Mouse (Mus musculus) layer of hippocampus, adult 9-11 months (tissue): ENCODE results near the gene Fam222b.
A peak's percentile ranks its signal among the peaks of the same experiment; 100 is the strongest.
"Not testable (repeated sequence)": the region's sequence is repeated elsewhere in the genome, so short reads cannot be mapped to it uniquely, and the experiment has no call there.

ENCODE experiments used
- DNase-seq: peaks from one replicate; pipeline ENCODE4 v3.0.0; 2022

The Fam222b gene

DNA sequence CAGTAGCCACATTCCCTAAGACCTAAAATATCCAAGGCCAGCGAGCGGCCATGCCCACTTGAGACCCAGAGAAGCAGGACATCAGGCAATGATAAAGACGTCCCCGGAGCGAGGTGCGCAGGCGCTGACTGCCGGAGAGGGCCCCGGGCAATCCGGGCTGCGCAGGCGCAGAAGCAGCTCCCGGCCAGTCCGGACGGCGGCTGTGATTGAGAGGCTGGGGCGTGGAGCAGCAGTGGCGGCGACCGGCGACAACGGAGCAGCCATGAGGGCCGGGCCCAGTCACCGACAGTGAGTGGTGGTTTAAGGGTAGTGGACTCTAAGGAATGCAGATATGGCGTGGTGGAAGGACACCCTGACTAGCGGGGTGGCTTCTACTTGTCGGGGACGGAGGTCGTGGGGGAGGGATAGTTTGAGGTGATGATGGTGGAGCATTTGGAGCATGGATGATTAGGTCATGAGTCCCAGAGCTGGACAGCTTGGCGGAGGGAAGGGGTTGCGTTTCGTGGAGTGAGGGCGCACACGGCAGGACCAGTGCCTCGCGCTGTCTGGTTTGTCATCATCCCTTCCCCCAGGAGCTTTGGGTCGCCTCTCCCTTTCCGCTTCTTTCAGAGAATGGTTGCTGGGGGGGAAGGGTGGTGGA is at the start of gene Fam222b:
Gene Fam222b, plus strand, starts transcription at position 157 of the 640 bp plus-strand sequence.
- peak; percentile 93 for DNase-seq

DNA sequence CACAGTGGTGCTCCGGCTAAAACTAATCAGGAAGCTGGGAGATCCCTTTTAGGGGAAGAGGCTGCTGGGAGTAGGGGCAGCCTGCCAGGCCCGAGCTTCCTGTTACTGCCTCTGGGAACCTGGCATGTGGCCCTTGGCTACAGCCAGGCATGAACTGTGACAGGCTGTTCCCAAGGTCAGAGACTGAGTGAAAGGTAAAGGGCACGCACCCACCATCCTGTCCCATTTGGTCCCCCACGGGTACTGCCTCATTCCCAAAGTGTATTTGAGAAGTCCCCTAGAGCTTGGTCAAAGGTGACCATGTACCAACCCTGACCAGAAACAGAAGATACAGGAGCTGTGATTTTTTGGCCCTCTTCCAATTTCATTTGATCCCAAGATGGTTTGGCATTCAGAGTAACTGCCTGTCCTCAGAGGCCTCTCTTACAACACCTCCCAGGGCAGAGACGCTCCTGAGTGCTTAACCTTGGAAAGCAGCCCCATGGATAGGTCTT is 49.7 kb upstream of the Fam222b start:
- DNase-seq: peak; percentile 44

DNA sequence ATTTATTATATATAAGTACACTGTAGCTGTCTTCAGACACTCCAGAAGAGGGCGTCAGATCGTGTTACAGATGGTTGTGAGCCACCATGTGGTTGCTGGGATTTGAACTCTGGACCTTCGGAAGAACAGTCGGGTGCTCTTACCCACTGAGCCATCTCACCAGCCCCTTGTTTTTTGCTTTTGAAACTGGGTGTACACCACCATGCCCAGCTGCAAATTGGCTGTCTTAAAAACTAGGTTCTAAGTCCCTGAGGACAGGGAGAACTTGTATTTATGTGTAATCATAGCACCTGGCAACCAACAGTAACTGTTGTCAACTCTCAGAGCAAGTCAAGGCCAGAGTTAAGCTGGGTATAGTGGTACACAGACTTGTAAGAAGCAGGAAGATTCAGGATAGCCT is 45.8 kb upstream of the Fam222b start:
- DNase-seq: not testable (repeated sequence)

DNA sequence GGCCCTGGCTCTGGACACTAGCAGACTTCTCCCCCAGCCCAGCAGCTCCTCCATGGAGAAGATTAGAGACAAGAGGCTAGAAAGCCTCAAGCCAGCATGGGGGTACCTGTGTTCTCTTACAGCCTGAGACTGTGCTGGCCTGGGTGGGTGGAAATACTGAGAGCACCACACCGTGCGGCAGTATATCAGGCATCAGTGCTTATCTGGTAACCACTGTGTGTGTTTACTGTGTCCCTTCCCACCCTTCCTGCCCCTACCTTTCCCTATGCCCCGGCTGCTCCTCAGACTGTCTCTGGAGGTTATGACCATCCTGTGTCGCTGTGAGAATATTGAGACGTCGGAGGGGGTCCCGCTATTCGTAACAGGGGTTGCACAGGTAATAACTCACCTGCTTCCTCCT is 41.4 kb upstream of the Fam222b start:
- DNase-seq: no peak

DNA sequence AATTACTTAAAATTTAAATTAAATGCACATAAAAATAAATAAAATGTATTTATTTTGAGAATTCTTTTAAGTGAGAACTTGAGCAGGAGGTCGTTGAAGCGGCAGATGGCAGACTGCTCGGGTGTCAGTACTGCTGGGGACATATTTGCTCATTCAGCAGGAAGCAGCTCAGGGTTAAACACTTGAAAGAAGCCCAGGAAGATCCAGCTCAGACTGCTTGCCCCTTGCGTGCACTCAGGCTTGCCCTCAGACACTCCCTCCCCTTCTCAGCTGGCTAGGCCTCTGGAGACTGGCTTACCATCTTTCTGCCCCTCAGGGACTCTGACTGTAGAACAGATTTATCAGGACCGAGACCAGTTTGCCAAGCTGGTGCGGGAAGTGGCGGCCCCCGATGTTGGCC is 37.5 kb upstream of the Fam222b start:
- DNase-seq: no peak

DNA sequence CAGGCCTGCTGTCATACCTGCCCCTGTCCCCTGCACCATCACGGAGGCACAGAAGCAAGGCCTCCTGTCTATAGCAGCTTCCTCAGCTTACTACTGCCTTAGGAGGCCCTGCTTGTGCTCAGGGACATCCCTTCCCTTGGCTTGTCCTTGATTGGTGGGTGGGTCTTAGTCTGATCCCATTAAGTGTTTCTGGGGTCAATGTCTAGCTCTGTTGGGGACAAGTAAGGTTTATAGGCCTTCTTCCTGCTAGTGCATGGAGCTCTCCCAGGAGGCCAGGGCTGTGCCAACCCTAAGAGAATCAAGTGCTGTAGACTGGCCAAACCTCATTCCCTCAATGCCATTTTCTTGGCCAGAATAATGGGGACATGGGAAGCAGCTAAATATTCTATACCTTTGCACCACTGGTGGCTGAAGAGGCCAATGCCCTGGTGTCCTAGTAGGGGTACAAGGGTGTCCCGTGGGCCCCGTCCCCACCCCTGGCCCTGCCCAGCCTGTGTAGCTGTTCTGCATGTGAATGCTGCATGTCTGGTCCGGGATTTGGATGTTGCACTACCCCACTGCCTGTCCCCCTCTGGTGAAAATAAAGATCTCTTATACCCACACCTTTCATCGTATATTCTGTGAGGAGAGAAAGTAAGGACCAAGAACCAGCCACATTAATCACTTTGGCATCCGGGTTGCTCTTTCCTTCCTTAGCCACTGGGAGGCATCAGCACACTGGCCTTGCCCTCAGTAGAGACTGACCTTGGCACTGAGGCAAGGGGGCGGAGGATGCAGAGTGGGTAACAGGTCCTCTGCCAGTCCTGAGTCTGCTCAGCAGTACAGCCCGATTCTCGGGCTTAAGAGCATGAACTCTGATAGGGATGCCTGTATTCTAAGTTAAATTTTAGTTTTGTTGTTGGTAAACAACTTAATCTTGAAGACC is 34.4 kb upstream of the Fam222b start:
- DNase-seq: peak; percentile 54

DNA sequence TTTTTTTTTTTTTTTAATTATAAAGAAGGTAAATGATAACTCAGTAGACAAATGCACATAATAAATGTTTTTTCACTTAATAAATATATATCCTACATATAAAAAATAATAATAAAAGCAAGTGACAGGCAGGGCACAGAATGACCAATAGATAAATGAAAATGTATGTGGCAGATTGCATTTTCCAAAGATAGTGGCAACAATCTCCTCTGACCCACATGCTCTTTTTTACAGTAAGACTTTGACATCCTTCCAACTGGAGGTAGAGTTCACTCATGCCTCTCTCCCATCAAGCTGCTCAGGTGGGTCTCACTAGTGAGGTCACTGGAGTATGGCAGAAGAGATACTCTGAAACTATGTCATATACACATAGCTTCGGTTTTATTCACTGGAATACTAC is 31.9 kb upstream of the Fam222b start:
- no peak for DNase-seq

DNA sequence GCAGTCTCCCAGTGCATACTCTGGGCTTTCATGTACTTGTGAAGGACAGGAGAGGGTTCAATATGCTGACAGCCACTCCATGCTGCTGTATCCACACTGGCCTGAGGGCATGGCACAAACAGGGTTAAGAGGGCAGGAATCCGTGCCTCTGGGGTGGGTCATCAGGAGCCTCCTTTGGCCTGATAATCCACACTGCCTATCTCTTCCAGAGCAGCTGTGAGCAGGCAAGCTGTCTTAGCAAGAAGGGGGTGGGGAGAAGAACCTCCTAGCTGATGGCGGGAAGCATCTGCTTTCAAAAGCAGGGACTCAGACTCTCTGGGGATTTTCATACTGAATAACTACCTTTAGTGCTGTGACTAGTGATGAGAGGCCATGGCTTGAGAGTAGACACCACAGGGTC is 28.6 kb upstream of the Fam222b start:
- no peak for DNase-seq

DNA sequence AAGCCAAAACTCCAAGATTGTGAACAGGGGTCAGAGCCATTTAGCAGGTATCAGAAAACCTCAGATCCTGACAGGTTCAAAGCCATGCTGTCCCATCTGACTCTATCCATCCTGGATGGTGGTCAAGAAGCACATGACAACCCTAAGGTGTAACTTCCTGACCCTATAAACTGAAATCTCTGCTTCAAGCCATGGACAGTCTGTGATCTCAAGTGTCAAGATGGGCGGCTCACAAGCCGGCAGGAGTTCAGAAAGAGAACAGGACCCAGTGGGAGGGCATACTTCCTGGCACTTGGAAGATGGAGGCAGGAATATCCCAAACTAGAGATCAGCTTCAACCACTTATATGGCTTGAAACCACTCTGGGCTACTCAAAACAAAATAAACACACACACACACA is 27.8 kb upstream of the Fam222b start:
- no peak for DNase-seq

DNA sequence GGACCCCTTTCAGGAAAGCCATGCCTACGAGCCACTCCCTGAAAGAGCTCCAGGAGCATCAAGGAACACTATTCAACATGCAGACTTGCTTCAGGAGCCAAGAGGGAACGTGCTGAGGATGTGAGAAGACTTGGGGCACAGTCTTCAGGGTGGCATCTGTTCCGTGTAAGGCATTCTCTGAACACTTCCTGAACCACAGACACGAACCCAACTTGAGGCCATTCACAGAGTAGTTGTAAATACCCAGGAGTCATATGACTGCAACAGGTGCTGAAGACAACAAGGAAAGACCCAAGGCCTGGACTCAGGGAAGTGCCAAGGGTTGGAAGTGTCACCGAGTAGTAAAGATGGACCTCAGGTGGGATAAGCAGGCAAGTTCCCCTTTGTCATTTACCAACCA is 26.9 kb upstream of the Fam222b start:
- DNase-seq: no peak

DNA sequence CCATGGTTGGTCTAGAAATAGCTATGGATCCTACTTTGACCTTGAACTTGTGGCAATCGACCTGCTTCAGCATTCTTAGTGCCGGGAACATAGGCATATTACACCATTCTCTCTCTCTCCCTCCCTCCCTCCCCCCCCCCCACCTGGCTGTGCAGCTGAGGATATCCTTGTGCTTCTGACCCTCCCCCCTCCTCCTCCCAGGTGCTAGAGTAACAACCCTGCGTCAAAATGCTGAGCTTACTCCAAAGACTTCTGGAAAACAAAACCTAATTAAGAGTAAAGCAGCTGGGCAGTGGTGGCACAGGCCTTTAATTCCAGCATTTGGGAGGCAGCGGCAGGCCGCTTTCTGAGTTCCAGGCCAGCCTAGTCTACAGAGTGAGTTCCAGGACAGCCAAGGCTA is 25.3 kb upstream of the Fam222b start:
- DNase-seq: no peak

DNA sequence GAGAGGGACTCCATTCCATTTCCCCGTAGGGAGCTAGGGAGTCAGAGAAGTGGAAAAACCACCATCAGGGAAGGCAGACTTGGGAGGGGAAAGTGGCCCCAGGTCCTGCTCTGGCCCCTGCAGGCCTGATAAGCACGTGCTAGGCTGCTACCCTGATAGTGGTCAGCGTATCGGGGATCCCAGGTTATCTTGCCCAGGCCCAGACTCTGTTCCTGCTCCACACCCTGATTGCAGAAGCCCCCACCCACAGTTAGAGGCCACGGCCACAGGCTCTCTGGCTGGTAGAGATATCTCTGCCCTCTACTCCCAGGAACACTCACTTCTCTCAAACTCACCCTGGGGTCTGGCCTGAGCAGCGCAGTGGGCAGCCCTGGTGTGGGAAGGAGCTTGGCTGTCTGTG is 24.8 kb upstream of the Fam222b start:
- DNase-seq: no peak

DNA sequence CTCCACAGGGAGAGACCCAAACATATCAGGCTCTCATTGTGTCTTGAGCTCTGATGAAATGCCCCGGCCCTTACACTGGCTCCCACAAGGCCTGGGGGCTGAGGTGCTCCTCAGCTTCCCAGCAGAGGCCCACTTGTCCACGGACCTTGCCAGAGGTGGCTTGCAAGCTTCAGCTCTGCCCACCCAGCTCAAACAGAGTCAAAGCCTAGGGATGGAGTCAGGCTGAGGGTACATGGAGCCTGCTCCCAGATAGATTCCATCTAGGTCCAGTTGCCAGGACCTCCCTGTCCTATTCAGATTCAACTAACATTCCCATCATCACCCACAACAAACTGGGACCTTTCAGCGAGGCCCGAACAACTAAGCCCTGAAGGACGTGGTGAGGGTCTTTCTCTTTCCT is 22.5 kb upstream of the Fam222b start:
- no peak for DNase-seq

DNA sequence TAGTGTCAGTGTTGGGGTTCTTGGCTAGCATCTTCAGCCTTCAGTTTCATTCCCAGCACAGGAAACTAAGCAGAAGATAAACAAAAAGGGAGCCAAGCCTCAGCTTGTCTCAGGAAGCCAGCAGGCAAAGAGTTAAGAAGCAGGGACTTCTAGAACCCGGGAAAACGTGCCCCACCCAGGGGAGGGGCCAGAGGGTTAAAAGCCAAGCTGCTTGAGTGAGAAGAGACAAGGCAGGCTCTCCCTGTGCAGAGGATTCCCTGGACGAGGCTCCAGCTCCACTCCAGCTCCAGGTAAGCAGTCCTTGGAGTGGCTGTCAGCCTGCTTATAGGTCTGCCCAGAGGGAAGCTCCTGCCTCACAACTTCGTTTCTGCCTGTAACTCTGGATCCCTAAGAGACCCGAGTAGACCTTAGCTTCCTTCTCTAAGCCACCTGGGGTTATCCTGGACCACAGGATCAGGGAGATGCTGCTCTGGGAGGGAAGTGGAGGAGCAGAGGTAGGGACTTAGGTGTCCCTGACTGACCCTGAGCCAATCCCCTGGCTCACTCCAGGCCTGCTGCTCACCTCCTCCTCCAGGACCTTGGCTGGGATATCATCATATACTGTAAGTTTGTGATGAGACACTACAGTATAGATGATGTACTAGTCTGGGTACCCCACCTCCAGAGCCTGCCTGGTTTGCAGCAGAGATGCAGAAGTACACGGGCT is 21.9 kb upstream of the Fam222b start:
- DNase-seq: no peak

DNA sequence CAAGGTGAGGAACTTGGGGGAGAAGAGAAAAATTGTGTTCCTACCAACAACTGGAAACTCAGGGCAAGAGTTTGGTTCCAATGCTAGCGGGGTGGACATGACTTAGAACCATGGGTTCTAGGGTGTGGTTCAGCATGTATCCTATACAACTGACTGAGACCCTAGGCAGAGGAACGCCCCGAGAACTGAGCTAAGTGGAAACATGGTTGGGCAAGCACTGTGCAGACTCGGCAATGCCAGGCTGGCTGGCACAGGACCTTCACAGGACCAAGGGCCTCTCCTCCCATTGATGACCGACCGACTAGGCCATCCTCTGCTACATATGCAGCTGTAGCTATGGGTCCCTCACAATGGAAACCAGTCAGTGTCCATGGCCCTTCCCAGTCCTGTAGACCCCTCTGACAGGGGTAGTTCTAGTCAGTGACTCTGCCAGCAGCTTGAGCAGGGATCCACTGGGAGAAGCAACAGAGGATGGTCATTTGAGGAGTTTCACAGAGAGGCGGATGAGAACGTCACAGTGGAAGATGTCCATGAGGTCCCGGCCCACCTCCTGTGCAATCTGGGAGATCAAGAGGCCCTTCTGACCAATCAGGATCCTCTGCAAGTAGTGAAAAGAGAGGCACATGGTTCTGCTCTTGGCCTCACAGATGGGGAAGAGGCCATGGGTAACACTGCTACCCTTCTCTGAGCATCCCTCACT is 20.7 kb upstream of the Fam222b start:
- no peak for DNase-seq

DNA sequence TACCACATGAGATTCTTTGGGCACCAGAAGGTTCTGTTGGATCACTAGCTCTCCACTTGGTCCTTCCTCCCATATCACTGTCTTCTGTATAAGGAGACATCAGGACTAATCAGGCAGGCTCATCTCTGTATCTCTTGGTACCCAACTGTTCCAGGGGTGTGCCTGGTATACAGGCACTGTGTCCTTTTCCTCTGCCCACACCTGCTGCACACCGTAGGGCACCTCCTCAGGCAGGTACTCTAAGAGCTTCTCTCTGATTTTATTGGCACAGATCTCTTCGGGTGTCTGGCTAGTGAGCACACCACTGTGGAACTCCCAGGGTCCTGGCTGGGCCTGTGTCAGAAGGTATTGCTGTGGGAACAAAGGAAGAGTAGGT is 20.2 kb upstream of the Fam222b start:
- no peak for DNase-seq

DNA sequence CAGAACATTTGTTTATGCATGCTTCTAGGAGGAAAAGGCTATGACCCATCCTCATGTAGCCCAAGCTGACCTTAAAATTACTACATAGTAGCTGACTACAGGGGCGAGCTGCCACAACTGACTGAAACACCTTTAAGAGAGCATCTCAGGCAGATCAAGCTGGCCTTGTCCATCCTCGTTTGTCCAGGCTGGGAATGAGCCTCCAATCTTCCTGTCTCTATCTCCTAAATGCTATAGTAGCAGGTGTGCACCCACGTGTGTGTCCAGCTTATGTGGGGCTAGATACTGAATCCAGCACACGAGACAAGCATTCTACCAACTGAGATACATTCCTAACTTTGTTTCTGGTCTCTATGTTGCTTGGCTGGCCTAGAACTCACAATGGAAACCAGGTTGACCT is 19.8 kb upstream of the Fam222b start:
- DNase-seq: no peak

DNA sequence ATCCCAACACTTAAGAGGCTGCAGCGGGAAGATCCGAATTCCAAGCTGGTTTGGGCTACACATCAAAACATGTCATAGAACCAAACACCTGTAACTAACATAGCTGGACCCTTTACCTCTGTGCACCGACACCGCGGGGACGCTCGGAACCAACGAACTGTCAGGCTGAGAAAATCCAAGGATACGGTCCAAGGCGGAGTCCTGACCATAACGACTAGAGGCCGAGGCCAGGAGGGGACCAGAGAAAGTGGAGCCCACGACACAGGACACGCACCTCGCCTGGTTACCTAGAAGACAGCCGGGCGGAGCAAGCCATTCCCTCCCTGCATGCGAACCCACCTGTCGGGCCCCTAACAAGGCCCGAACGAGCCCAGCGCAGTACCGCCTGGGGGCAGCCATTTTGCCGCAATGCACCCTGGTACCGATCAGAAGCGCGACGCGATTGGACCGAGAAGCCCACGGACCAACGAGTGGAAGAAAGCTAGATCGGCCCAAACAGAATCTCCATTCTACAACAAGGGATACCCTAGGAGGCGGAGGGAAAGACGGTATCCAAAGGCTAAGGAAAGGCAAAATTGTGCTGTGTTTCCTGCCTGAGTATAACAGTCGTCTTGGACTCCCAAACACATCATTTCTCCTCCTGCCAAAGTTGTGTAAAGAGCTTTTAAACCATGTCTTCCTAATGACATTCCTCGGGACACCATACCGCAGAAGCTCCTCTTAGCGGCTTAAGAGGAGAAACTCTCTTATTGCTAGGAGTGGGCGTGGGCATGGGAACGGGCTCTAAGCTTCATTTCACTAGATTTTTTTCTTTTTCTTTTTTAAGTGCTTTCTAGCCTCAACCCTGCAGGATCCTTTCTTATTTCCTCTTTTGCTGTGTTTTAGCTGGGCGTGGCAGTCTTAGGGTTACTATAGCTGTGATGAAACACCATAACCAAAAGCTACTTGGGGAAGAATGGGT is 14.2 kb upstream of the Fam222b start, which contains the start of gene Eral1:
Gene Eral1, minus strand, starts transcription at position 423 of the 961 bp plus-strand sequence.
- peak; percentile 82 for DNase-seq

DNA sequence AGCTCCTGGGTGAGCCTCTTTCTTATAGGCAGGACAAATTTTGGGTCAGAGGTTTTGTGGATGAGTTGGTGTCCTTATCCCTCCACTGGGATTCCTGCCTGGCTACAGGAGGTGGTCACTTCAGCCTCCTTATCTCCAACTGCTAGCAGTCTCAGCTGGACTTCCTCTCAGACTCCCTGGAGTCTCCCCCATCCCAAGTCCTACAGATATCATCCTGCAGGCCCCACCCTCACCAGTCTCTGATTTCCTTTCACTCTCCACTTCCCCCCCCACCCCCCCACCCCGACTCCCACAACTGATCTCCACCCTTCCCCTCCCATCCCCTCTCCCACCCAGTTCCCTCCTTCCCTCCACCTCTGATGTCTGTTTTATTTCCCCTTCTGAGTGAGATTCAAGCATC is 10.9 kb upstream of the Fam222b start:
- no peak for DNase-seq

DNA sequence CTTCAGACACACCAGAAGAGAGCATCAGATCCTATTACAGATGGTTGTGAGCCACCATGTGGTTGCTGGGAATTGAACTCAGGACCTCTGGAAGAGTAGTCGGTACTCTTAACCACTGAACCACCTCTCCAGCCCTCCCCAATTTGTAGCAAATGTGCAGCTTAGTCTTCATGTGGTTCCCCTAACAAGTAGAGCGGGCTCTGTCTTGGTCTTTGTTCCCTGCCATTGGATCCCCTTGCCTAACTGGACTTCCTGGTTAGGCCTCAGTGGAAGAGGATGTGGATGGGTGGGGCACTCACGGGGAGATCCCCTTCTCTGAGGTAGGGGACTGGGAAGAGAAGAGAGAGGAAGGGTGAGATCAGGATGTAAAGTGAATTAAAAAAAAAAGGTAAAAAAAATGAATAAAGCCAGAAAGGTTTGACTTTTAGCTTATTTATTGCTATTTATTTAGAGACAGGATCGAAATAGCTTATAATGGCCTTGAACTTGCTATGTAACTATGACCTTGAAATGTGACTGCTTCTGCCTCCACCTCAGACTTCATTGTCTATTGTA is 7.5 kb upstream of the Fam222b start:
- DNase-seq: no peak

DNA sequence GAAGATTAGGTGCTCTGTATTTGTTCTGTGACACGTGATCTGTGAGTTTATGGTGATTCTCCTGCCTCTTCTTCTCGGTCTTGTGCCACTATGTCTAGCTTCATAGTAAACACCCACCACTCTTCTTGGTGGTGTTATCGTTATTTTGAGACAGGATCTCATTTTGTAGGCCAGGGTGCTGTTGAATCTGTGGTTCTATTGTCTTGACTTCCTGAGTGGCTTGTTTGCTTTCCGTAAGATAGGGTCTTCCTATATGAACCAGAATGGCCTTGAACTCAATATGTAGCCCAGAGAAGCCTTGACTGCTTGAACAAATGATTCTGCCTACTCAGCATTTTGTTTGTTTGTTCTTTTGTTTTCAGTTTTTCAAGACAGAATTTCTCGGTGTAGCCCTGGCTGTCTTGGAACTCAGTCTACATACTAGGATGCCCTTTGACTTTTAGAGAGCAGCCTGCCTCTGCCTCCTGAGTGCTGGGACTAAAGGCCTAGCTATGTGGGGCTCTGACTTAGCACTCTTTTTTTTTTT is 6.6 kb upstream of the Fam222b start:
- DNase-seq: no peak
